Mouse (Mus musculus) layer of hippocampus, adult 2 months (tissue): ENCODE results near the gene Hspa1b. TPM values are rescaled to one million over a fixed set of nuclear protein-coding genes. Genes with fewer than 3 reads are reported as not detected.
"Not testable (repeated sequence)": the region's sequence is repeated elsewhere in the genome, so short reads cannot be mapped to it uniquely, and the experiment has no call there.

ENCODE experiments used
- DNase-seq, 2 experiments: peaks; one replicate each; pipeline ENCODE4 v3.0.0; 2022; ENCODE audit warnings: low spot score in 2 of 2
- H3K27ac ChIP-seq: fragments of 200-600 bp; 2 replicates; pipeline ENCODE4 v1.8.1; 2022
- H3K4me3 ChIP-seq: fragments of 200-600 bp; 2 replicates; pipeline ENCODE4 v1.8.1; 2022; ENCODE audit warnings: mild to moderate bottlenecking
- CTCF ChIP-seq: fragments of 200-600 bp; conservative IDR thresholded peaks from 2 replicates; pipeline ENCODE4 v1.8.1; 2022; ENCODE audit warnings: antibody characterized with exemption, mild to moderate bottlenecking, moderate library complexity
- total RNA-seq, 2 experiments: library from RNA; stranded (reverse); gene quantifications; 2 replicates each; pipeline ENCODE4 v1.2.3; 2021

The Hspa1b gene
- total RNA-seq, 2 experiments from 2014 or later, result 21.4 to 24.7 TPM

DNA sequence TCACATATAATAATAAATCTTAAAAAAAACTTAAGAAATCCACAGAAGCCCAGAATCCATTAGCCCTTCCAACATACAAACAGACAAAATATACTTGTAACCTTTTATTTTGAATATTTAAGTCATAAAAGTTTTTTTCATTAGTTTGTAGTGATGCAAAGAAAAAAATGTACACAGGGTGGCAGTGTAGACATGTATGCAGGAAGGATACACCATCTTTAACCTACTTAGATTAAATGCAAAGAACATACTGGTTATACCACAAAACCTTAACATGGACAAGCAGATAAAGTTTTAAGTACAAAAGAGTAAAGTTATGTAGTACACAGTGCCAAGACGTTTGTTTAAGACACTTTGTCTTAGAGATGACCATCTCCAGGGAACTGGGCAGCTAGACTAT lies 2.7 kb downstream of the Hspa1b start:
- Histone ChIP-seq H3K27ac (no peak overlapping the region), H3K4me3 (no peak overlapping the region)
- DNase-seq, result no peak
- peak; percentile 75 for TF ChIP-seq CTCF

DNA sequence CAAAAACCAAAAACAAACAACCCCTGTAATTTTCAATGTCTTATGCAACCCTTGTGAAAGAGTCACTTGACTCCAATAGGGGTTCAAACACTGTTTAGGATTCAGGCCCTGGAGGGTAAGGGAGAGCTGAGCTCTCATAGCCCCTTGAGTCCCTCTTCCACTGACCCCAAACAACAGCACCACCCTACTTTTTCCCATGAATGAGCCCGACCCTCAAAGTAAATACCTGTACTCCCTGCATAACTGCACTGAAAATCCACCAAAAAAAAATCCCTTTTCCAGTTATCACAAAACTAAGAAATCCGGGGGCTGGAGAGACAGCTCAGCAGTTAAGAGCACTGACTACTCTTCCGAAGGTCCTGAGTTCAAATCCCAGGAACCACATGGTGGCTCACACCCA lies 3.2 kb downstream of the Hspa1b start:
- TF ChIP-seq CTCF, result no peak
- no peak overlapping the region for H3K27ac ChIP-seq
- H3K4me3 ChIP-seq, result no peak overlapping the region
- no peak for DNase-seq

DNA sequence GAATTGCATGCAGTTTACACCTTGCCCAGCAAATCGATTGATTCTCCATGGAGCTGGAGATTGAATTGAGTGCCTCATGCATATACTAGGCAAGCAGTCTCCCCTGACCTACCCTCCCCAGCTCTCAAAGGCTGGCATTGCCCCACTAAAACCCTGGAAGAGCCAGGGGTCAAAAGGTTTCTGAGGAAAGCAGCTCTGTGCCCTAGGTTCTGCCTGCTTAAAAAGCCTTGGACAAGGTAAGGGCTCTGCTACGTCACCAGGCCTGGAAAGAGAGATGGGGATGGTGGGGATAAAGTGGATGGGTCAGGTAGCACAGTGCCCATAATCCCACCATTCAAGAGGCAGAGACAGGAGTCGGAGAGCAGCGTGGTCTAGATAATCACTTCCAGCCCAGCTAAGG lies 4.2 kb downstream of the Hspa1b start:
- DNase-seq, result no peak
- Histone ChIP-seq H3K27ac (no peak overlapping the region), H3K4me3 (no peak overlapping the region)
- no peak for TF ChIP-seq CTCF

DNA sequence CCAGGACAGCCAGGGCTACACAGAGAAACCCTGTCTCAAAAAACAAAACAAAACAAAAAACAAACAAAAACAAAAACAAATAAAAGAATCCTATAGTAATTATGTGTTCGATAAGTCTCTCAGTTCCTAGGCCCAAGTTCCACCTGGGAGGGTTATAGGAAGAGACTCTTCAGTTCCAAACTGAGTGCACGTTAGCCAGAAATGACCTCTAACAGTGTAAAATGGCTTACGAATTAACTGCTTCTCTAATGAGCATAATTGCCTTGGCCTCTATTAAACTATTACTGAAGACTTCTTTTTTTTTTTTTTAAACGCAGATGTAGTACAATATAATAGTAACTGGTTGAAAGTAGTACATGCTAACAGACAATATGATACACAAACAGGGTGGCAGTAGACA lies 5.1 kb downstream of the Hspa1b start:
- no peak for DNase-seq
- H3K27ac ChIP-seq, result no peak overlapping the region
- H3K4me3 ChIP-seq, result no peak overlapping the region
- no peak for TF ChIP-seq CTCF

DNA sequence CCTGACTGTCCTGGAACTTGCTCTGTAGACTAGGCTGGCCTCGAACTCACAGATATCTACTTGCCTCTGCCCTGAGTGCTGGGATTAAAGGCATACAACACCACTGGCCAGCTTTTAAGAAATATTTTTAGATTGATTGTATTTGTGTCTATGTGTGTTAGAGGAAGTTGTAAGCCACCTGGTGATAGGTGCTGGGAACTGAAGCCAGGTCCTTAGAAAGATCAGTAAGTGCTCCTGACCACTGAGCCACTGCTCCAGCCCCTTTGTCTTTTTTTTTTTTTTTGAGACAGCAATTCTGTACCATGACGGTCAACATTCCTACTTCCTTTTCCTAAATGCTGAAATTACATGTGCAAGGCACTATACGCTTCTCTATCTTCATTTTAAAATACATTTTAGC lies 5.8 kb downstream of the Hspa1b start:
- H3K4me3 ChIP-seq, result no peak overlapping the region
- DNase-seq, result no peak
- no peak overlapping the region for H3K27ac ChIP-seq
- no peak for TF ChIP-seq CTCF

DNA sequence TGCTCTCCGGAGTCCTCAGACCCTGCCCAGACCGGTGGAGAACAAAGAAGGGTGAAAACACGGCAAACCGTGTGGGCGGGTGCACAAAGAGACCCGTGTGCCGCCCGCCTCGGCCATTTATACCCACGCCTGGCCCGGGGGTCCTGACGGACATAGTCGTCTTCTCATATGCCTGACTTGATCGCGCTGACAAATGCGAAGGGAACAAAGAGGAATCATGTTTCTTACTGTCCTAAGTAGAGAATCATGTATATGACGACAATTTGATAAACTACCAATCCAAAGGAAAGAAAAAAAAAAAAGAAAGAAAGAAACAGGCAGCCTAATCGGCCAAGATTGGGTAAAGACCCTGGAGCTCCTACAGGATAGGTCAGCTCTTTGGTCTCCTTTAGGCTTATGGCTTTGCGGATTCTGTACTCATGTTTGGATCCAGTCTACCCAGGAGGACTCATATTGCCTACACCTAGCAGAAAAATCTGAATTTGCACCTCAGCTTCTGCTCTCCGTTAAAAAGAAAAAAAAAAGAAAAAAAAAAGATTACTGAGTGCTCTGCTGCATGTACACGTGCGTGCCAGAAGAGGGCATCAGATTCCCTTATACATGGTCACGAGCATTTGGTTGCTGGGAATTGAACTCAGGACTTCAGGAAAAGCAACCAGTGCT lies 6.5 kb downstream of the Hspa1b start:
- peak overlapping the region; percentile 83 for H3K4me3 ChIP-seq
- TF ChIP-seq CTCF, result peak; percentile 90
- peak overlapping the region; percentile 95 for H3K27ac ChIP-seq
- peak; percentile 60 to 76 for DNase-seq

DNA sequence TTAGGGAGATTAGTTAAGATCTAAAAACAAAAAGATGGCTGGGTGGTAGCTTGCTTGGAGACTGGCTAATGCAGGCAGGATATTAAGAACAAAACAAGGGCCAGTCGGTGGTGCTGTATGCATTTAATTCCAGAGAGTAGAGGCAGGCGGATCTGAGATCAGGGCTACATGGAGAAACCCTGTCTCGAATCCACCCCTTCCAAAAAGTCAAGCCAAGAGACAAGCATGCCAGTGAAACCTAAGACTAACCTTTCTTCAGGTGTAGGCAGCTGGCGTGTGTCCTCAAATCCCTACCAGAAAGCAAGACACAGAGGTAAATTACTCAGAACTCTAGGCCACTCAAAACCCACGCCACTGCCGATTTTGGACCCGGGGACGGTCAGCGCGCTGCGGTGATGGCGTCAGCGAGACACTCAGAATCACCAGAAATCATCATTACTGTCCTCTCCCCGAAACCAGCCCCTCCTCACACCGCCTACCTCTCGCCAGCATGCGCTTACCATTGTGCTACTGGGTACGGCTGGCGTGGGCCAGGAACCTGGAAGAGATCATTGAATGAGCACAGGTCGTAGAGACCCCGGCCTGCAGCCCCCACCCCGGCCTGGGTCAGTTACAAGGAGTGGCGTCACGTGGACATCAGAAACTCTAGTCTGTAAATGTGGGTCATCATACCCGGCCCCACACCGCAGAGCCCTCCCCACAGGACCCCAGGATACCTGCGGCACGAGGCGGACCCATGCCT lies 7.2 kb downstream of the Hspa1b start:
- Histone ChIP-seq H3K27ac (peak overlapping the region; percentile 95), H3K4me3 (peak overlapping the region; percentile 83)
- no peak for TF ChIP-seq CTCF
- DNase-seq, result peak in 1 of 2 experiments; percentile 30

DNA sequence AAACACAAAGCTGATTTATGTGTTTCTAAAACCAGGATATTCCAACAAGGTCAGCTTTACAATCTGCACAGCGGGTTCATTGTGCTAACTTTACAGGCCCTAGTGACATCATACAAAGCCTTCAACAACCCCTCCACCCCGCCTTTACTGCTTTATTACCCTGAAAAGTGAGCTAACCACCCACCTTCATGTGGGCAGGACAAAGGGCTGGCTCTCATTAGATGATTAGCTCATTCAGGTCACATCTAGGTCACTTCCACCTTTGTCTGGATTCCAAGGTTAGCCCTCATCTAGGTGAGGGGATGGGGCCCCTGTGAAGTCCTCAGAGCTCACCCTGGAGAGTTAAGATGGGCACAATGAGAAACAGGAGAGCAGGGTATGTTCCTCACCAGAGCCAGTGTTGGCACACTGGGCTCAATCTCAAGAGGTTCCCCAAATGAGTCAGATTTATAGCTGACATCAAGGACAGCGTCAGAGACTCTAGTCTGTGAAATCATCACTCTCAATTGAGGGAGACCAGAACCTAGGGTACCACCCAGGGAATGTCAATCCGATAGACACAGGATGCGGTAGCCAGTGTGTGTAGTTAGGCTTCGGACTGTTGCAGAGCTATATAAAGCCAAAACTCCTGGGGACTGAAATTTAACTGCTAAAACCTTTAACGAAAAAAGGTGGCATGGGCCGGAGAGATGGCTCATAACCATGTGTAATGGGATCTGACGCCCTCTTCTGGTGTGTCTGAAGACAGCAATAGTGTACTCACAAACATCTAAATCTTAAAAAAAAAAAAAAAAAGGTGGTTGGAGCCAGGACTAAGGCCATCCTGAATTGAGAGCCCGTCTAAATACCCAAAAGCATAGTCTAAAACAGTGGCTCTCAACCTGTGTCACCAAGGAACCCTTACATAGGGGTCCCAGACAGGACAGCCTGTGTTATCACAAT lies 8.3 kb downstream of the Hspa1b start:
- peak overlapping the region; percentile 95 for H3K27ac ChIP-seq
- H3K4me3 ChIP-seq, result peak overlapping the region; percentile 83
- DNase-seq, result no peak
- TF ChIP-seq CTCF, result peak; percentile 68

DNA sequence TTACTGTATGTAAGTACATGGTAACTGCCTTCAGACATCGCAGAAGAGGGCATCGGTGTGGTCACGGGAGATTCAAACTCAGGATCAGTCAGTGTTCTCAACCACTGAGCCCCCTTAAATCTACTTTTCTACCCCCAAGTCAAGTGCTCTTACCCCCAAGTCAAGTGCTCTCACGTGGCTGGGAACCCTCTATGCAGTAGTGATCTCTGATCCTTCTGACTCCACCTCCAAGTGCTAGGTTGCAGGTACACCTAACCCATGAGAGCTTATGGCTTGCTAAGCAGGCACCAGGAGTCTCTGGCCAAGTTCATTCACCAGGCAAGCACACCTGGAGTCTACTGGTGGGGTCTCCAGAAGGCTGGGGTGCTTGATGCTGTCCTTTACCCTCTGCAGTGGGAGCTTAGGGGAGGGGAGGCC lies 9.5 kb downstream of the Hspa1b start:
- TF ChIP-seq CTCF, result no peak

DNA sequence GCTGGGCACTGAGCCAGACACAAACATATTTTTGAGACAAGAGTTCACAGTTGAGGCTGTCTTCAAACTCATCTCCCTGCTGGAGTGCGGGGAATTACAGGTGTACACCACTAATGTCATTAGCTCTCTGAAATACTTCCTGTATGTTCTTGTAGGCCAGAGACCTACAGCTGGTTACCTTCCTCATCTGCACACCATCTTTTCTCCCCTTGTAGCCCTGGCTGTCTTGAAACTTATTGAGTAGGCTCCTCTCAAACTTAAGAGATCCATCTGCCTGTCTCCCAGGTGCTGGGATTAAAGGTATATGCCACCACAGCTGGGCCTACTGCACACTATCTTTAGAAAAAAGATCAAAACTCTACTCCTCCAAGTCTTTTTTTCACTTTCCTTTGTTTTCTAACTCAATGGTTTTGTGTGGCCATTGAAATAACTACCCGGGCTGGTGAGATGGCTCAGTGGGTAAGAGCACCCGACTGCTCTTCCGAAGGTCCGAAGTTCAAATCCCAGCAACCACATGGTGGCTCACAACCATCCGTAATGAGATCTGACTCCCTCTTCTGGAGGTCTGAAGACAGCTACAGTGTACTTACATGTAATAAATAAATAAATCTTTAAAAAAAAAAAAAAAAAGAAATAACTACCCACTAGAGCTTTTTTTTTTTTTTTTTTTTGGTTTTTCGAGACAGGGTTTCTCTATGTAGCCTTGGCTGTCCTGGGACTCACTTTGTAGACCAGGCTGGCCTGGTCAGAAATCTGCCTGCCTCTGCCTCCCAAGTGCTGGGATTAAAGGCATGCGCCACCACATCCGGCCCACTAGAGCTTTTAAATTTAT lies 10.1 kb downstream of the Hspa1b start:
- DNase-seq, result not testable (repeated sequence)

More for the DNA sequence above, 9.5 kb downstream of the Hspa1b start:
- no peak for DNase-seq
- Histone ChIP-seq H3K27ac (no peak overlapping the region), H3K4me3 (no peak overlapping the region)

DNA sequence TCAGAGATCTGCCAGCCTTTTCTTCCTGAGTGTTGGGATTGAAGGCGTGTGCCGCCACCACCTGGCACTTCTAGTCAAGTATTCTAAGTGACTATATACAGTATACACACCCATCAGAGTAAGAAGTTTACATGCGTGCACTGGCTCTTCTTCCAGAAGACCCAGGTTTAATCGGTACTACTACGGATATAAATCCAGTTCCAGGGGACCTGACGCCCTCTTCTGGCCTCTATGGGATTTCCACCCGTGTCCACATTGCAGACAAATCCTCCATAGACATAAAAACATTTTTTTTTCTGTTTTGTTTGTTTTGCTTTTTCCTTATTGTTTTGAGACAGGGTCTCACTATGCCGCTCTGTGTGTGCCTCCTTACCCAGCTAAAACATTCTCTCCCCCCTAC lies 11.4 kb downstream of the Hspa1b start:
- no peak overlapping the region for H3K4me3 ChIP-seq
- peak; percentile 71 for TF ChIP-seq CTCF
- no peak for DNase-seq

More for the DNA sequence above, 10.1 kb downstream of the Hspa1b start:
- H3K27ac ChIP-seq, H3K4me3 ChIP-seq: not testable (repeated sequence)

DNA sequence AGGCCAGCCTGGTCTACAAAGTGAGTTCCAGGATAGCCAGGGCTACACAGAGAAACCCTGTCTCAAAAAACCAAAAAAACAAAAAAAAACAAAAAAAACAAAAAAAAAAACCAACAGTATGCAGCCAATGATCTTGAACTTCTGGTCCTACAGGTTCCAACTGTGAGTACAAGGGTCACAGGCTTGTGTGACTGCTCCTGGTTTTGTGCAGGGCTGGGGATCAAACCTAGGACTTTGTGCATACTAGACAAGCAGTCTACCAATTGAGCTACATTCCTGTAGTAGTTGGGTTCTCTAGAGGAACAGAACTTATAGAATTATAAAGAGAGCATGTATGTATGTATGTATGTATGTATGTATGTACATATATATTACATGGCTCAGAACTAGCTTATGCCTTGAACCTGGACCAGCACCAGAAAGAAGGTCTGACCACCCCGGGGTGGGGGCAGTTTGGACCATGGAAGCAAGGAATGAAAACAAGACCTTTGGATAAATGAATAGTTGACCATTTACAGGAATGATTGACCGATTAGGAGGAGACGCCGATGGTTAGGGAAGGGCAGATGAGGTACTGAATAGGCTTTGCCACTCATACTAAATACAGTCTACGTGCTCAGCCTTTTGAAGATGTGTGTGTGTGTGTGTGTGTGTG lies 12.4 kb downstream of the Hspa1b start:
- Histone ChIP-seq H3K4me3 (no peak overlapping the region), H3K27ac (no peak overlapping the region)
- no peak for TF ChIP-seq CTCF
- no peak for DNase-seq

More for the DNA sequence above, 11.4 kb downstream of the Hspa1b start:
- no peak overlapping the region for H3K27ac ChIP-seq
